Mouse (Mus musculus) forebrain, embryonic 14.5 days (tissue): ENCODE results near the gene Svopl. TPM values are rescaled to one million over a fixed set of nuclear protein-coding genes. Genes with fewer than 3 reads are reported as not detected.
A peak's percentile ranks its signal among the peaks of the same experiment; 100 is the strongest.

ENCODE experiments used
- ATAC-seq: fragments of 200-750 bp; cut with Nextera tagmentation; 2 replicates; pipeline ENCODE4 v1.8.0; 2017; ENCODE audit warnings: mild to moderate bottlenecking, moderate library complexity
- DNase-seq: peaks from one replicate; pipeline ENCODE4 v3.0.0-alpha.2; 2015; ENCODE audit warnings: low spot score
- H3K27ac ChIP-seq: fragments of 300-500 bp; sonication (generic); 2 replicates; pipeline ENCODE4 v1.5.1; 2014; ENCODE audit warnings: low read depth, mild to moderate bottlenecking, control low read depth, low read length, moderate library complexity
- H3K27me3 ChIP-seq: fragments of 300-500 bp; sonication (generic); replicated peaks from 2 replicates; pipeline ENCODE4 v1.6.1; 2014; ENCODE audit warnings: low read length, control low read depth, mixed read lengths; ENCODE audit not compliant: control insufficient read depth, insufficient read depth
- H3K36me3 ChIP-seq: fragments of 300-500 bp; sonication (generic); 2 replicates; pipeline ENCODE4 v1.6.1; 2014; ENCODE audit warnings: low read length, control low read depth; ENCODE audit not compliant: control insufficient read depth, insufficient read depth
- H3K4me1 ChIP-seq: fragments of 300-500 bp; sonication (generic); 2 replicates; pipeline ENCODE4 v1.6.1; 2014; ENCODE audit warnings: antibody characterized with exemption, low read length, control low read depth; ENCODE audit not compliant: control insufficient read depth, insufficient read depth
- H3K4me2 ChIP-seq: fragments of 300-500 bp; sonication (generic); 2 replicates; pipeline ENCODE4 v1.6.1; 2014; ENCODE audit warnings: mild to moderate bottlenecking, control low read depth, low read length
- H3K4me3 ChIP-seq: fragments of 300-500 bp; sonication (generic); 2 replicates; pipeline ENCODE4 v1.5.1; 2014; ENCODE audit warnings: low read depth, low read length, control low read depth
- H3K9ac ChIP-seq: fragments of 300-500 bp; sonication (generic); 2 replicates; pipeline ENCODE4 v1.6.1; 2014; ENCODE audit warnings: mild to moderate bottlenecking, low read length, control low read depth, moderate library complexity
- H3K9me3 ChIP-seq: fragments of 300-500 bp; sonication (generic); replicated peaks from 2 replicates; pipeline ENCODE4 v1.6.1; 2016; ENCODE audit warnings: low read length, control low read depth, mixed read lengths; ENCODE audit not compliant: control insufficient read depth
- whole genome bisulfite sequencing: fragments of 180-500 bp; shearing (Covaris S2); extraction: QIAGEN DNeasy Blood & Tissue Kit; methylation state at CpG from one replicate; pipeline ENCODE4 v1.1.7; 2014; 5-methylcytosine and 5-hydroxymethylcytosine counted together
- polyA plus RNA-seq: library from polyadenylated mRNA; unstranded; fragments of >200 nt; fragmentation: Nextera tagmentation; extraction: Ambion mirVana; gene quantifications from 2 replicates; pipeline ENCODE4 v1.2.1, GENCODE M21; 2014

Gene Svopl
- polyA plus RNA-seq, 1 experiment from 2014 or later = 0.58 TPM

- WGBS = 13% methylated on average over 6 of the region's 6 CpGs
- Histone ChIP-seq H3K4me3 (no peak overlapping the region), H3K27ac (no peak overlapping the region), H3K4me1 (no peaks in the 10 kb centered on the region), H3K4me2 (no peak overlapping the region), H3K27me3 (no peaks in the 10 kb centered on the region), H3K9me3 (no peaks in the 10 kb centered on the region), H3K9ac (no peak overlapping the region), H3K36me3 (no peaks in the 10 kb centered on the region)
- DNase-seq (peak; percentile 80), ATAC-seq (peak; percentile 80)
Observed at GRCm38 (mm10) chr6:38007459-38007858, 39.3 kb downstream of the Svopl start.

GRCm38 (mm10) chr6:37967386-37967785 is 79.4 kb downstream of the Svopl start:
- H3K9me3 ChIP-seq = no peaks in the 10 kb centered on the region
- no peaks in the 10 kb centered on the region for H3K4me1 ChIP-seq
- no peak overlapping the region for H3K4me3 ChIP-seq
- WGBS = 90% methylated on average over 4 of the region's 4 CpGs
- ATAC-seq (no peak), DNase-seq (no peak)
- H3K9ac ChIP-seq = no peak overlapping the region
- peaks cover 39% of the 10 kb centered on the region for H3K36me3 ChIP-seq
- no peak overlapping the region for H3K4me2 ChIP-seq
- H3K27ac ChIP-seq = no peak overlapping the region
- no peaks in the 10 kb centered on the region for H3K27me3 ChIP-seq

- no peaks in the 10 kb centered on the region for H3K9me3 ChIP-seq
- WGBS = 81% methylated on average over 6 of the region's 6 CpGs
- H3K27ac ChIP-seq = no peak overlapping the region
- no peak overlapping the region for H3K9ac ChIP-seq
- H3K4me3 ChIP-seq = no peak overlapping the region
- peaks cover 52% of the 10 kb centered on the region for H3K36me3 ChIP-seq
- H3K4me1 ChIP-seq = no peaks in the 10 kb centered on the region
- ATAC-seq = no peak
- no peak overlapping the region for H3K4me2 ChIP-seq
- no peaks in the 10 kb centered on the region for H3K27me3 ChIP-seq
- DNase-seq = no peak
Observed at GRCm38 (mm10) chr6:37951306-37951705, 95.5 kb downstream of the Svopl start.

- no peak overlapping the region for H3K4me3 ChIP-seq
- H3K36me3 ChIP-seq = peaks cover 19% of the 10 kb centered on the region
- peak; percentile 14 for DNase-seq
- WGBS = 9% methylated on average over 6 of the region's 6 CpGs
- H3K27ac ChIP-seq = no peak overlapping the region
- ATAC-seq = peak; percentile 26; the same call in 1 of the 2 replicates
- no peaks in the 10 kb centered on the region for H3K9me3 ChIP-seq
- H3K9ac ChIP-seq = no peak overlapping the region; the same call in 1 of the 2 replicates
- H3K27me3 ChIP-seq = no peaks in the 10 kb centered on the region
- peaks cover 7% of the 10 kb centered on the region; the same call in 1 of the 2 replicates for H3K4me1 ChIP-seq
- H3K4me2 ChIP-seq = no peak overlapping the region
Observed at GRCm38 (mm10) chr6:37936498-37936897, 110.3 kb downstream of the Svopl start.

Other genes with a start within 250 kb of the Svopl start
- gene Trim24, start 176.2 kb downstream of the Svopl start, polyA plus RNA-seq = 23.0 and 24.7 TPM in 2 replicates
- gene Tmem213, start 62.3 kb upstream of the Svopl start, polyA plus RNA-seq = not detected in 2 replicates
- gene Atp6v0a4, start 77.6 kb upstream of the Svopl start, polyA plus RNA-seq = not detected in 2 replicates
- gene D630045J12Rik, start 207.0 kb upstream of the Svopl start, polyA plus RNA-seq = 10.9 and 13.3 TPM in 2 replicates